Mouse (Mus musculus): ENCODE results near the gene Magi2. TPM values are rescaled to one million over a fixed set of nuclear protein-coding genes. Genes with fewer than 3 reads are reported as not detected.
"Not testable (repeated sequence)": the region's sequence is repeated elsewhere in the genome, so short reads cannot be mapped to it uniquely, and the experiment has no call there.

Gene Magi2
- polyA plus RNA-seq, 1 experiment from 2014 or later, result 3.2 TPM

- Histone ChIP-seq H3K27me3 (replicated peaks; ENCODE audit: control insufficient read depth, insufficient read depth, low read length) (no peaks in the 10 kb centered on the region), H3K27ac (ENCODE audit: low read depth) (no peak overlapping the region), H3K4me2 (ENCODE audit: low read length) (no peak overlapping the region), H3K36me3 (ENCODE audit: control insufficient read depth, insufficient read depth, low read length) (no peaks in the 10 kb centered on the region), H3K9ac (ENCODE audit: low read length) (no peak overlapping the region), H3K4me3 (ENCODE audit: low read depth, low read length) (no peak overlapping the region), H3K9me3 (ENCODE audit: control insufficient read depth, low read length) (no peaks in the 10 kb centered on the region), H3K4me1 (replicated peaks; ENCODE audit: control insufficient read depth, insufficient read depth, low read length) (no peaks in the 10 kb centered on the region)
- 87% methylated on average over 1 of the region's 1 CpGs for WGBS
- DNase-seq (ENCODE audit: low spot score) (no peak), ATAC-seq (replicated peaks; ENCODE audit: low FRiP score, low TSS enrichment, low read depth) (no peak)
Measured at GRCm38 (mm10) chr5:19368175-19368574, 141.3 kb downstream of the Magi2 start.

DNA sequence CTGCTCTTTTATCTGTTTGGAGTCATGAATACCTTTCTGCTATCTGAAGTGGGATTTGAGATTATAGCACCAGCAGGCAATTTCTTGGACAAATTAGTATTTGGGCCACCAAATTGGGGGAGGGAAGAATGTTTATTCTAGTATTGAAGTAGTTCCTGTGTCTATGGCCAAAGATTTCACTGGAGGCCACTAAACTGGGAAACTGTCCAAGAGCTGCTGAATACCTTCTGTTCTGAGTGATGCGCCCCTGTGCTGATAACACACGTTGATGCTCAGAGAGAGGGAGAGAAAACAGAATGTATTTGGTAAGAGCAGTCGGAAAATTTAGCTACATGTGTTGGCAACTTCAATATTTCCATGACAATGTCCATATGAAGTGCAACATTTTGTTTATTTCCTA, 169.0 kb downstream of the Magi2 start:
- 73% methylated on average over 3 of the region's 3 CpGs for WGBS
- H3K27ac ChIP-seq (ENCODE audit: low read depth), result no peak overlapping the region
- DNase-seq (ENCODE audit: low spot score), result no peak
- no peak overlapping the region for H3K9ac ChIP-seq (ENCODE audit: low read length)
- H3K27me3 ChIP-seq (replicated peaks; ENCODE audit: control insufficient read depth, insufficient read depth, low read length), result no peaks in the 10 kb centered on the region
- no peak for ATAC-seq (replicated peaks; ENCODE audit: low FRiP score, low TSS enrichment, low read depth)
- H3K36me3 ChIP-seq (ENCODE audit: control insufficient read depth, insufficient read depth, low read length), result no peaks in the 10 kb centered on the region
- H3K9me3 ChIP-seq (ENCODE audit: control insufficient read depth, low read length), result no peaks in the 10 kb centered on the region
- no peak overlapping the region for H3K4me3 ChIP-seq (ENCODE audit: low read depth, low read length)
- H3K4me1 ChIP-seq (replicated peaks; ENCODE audit: control insufficient read depth, insufficient read depth, low read length), result no peaks in the 10 kb centered on the region
- no peak overlapping the region for H3K4me2 ChIP-seq (ENCODE audit: low read length)

- Histone ChIP-seq H3K27ac (ENCODE audit: low read depth) (no peak overlapping the region), H3K4me3 (ENCODE audit: low read depth, low read length) (no peak overlapping the region), H3K9me3 (ENCODE audit: control insufficient read depth, low read length) (no peaks in the 10 kb centered on the region), H3K9ac (ENCODE audit: low read length) (no peak overlapping the region), H3K36me3 (ENCODE audit: control insufficient read depth, insufficient read depth, low read length) (no peaks in the 10 kb centered on the region), H3K4me2 (ENCODE audit: low read length) (no peak overlapping the region), H3K27me3 (replicated peaks; ENCODE audit: control insufficient read depth, insufficient read depth, low read length) (no peaks in the 10 kb centered on the region), H3K4me1 (replicated peaks; ENCODE audit: control insufficient read depth, insufficient read depth, low read length) (no peaks in the 10 kb centered on the region)
- ATAC-seq (replicated peaks; ENCODE audit: low FRiP score, low TSS enrichment, low read depth) (no peak), DNase-seq (ENCODE audit: low spot score) (no peak)
- WGBS, result 87% methylated on average over 4 of the region's 4 CpGs
Measured at GRCm38 (mm10) chr5:19400299-19400698, 173.5 kb downstream of the Magi2 start.

GRCm38 (mm10) chr5:19400738-19401408, 174.0 kb downstream of the Magi2 start:
- Histone ChIP-seq H3K27me3 (replicated peaks; ENCODE audit: control insufficient read depth, insufficient read depth, low read length) (no peaks in the 10 kb centered on the region), H3K4me3 (ENCODE audit: low read depth, low read length) (no peak overlapping the region), H3K4me1 (replicated peaks; ENCODE audit: control insufficient read depth, insufficient read depth, low read length) (no peaks in the 10 kb centered on the region), H3K36me3 (ENCODE audit: control insufficient read depth, insufficient read depth, low read length) (no peaks in the 10 kb centered on the region), H3K27ac (ENCODE audit: low read depth) (no peak overlapping the region), H3K9me3 (ENCODE audit: control insufficient read depth, low read length) (no peaks in the 10 kb centered on the region), H3K4me2 (ENCODE audit: low read length) (no peak overlapping the region), H3K9ac (ENCODE audit: low read length) (no peak overlapping the region)
- DNase-seq (ENCODE audit: low spot score) (no peak), ATAC-seq (replicated peaks; ENCODE audit: low FRiP score, low TSS enrichment, low read depth) (no peak)
- 46% methylated on average over 5 of the region's 5 CpGs for WGBS

DNA sequence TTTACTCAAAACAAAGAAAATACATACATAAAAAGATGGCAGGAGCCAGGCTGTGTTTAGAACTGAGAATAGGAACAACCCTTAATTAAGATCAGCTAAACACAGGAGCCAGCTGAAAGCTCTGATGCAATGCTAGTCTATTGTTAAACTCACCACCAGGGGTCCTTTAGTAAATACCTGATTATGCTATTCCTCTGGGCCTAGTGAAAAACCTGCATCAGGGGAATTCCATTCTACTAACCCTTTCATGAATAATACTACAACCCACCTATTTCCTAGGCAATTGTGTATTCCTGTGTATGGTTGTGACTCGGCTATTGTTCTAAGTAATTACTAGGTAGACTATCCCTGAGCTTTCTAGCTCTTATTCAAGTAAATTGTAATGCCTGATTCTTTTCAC, 177.4 kb downstream of the Magi2 start:
- not testable (repeated sequence) for H3K27ac ChIP-seq (ENCODE audit: low read depth); H3K36me3 ChIP-seq (ENCODE audit: control insufficient read depth, insufficient read depth, low read length); H3K9me3 ChIP-seq (ENCODE audit: control insufficient read depth, low read length); H3K9ac ChIP-seq (ENCODE audit: low read length); DNase-seq (ENCODE audit: low spot score); H3K4me3 ChIP-seq (ENCODE audit: low read depth, low read length); H3K27me3 ChIP-seq (replicated peaks; ENCODE audit: control insufficient read depth, insufficient read depth, low read length); H3K4me2 ChIP-seq (ENCODE audit: low read length); H3K4me1 ChIP-seq (replicated peaks; ENCODE audit: control insufficient read depth, insufficient read depth, low read length); ATAC-seq (replicated peaks; ENCODE audit: low FRiP score, low TSS enrichment, low read depth)
- 94% methylated on average over 1 of the region's 1 CpGs for WGBS

DNA sequence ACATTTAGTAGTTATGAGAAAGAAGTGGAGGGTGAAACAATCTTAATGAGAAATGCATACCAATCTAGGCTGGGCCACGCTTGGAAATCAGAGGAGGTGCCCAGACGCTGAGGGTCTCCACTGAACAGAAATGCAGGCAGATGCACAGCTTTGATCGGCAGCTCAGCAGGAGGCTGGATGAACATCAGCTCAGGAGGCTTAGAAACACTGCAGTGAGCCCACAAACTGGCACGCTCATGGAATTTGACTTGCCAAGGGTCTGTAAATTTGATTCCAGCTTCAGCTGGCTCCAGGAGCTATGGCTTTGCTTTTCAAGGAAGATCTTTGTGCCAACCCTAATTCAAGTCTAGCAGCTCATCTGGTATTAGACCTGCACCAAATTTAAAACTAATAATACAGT, 187.7 kb downstream of the Magi2 start:
- Histone ChIP-seq H3K4me3 (ENCODE audit: low read depth, low read length) (no peak overlapping the region), H3K36me3 (ENCODE audit: control insufficient read depth, insufficient read depth, low read length) (no peaks in the 10 kb centered on the region), H3K9me3 (ENCODE audit: control insufficient read depth, low read length) (no peaks in the 10 kb centered on the region), H3K27me3 (replicated peaks; ENCODE audit: control insufficient read depth, insufficient read depth, low read length) (no peaks in the 10 kb centered on the region), H3K4me1 (replicated peaks; ENCODE audit: control insufficient read depth, insufficient read depth, low read length) (no peaks in the 10 kb centered on the region), H3K27ac (ENCODE audit: low read depth) (no peak overlapping the region), H3K4me2 (ENCODE audit: low read length) (no peak overlapping the region), H3K9ac (ENCODE audit: low read length) (no peak overlapping the region)
- no peak for DNase-seq (ENCODE audit: low spot score)
- ATAC-seq (replicated peaks; ENCODE audit: low FRiP score, low TSS enrichment, low read depth), result no peak
- 62% methylated on average over 4 of the region's 4 CpGs for WGBS

DNA sequence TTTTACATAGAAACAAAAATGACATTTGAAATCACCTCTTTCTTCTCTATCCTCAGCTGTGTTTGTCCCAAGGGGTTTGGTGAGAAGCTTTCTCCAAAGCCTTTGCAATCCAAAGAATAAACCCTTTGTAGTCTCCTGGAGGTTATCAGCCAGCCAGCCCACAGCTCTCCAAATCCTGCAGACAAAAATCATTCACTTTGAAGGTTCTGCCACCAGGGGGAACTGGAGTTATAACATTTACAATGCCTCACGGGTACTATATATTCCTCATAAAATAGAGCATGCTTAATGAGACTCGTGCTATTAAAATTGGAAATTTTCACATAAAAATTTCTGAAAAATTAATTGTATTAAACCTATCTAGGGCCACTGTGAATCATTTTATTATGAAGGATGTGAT, 202.5 kb downstream of the Magi2 start:
- Histone ChIP-seq H3K36me3 (ENCODE audit: control insufficient read depth, insufficient read depth, low read length) (no peaks in the 10 kb centered on the region), H3K9ac (ENCODE audit: low read length) (no peak overlapping the region), H3K4me3 (ENCODE audit: low read depth, low read length) (no peak overlapping the region), H3K27me3 (replicated peaks; ENCODE audit: control insufficient read depth, insufficient read depth, low read length) (no peaks in the 10 kb centered on the region), H3K4me2 (ENCODE audit: low read length) (no peak overlapping the region), H3K4me1 (replicated peaks; ENCODE audit: control insufficient read depth, insufficient read depth, low read length) (no peaks in the 10 kb centered on the region), H3K27ac (ENCODE audit: low read depth) (no peak overlapping the region), H3K9me3 (ENCODE audit: control insufficient read depth, low read length) (no peaks in the 10 kb centered on the region)
- 28% methylated on average over 2 of the region's 2 CpGs for WGBS
- ATAC-seq (replicated peaks; ENCODE audit: low FRiP score, low TSS enrichment, low read depth) (no peak), DNase-seq (ENCODE audit: low spot score) (no peak)

DNA sequence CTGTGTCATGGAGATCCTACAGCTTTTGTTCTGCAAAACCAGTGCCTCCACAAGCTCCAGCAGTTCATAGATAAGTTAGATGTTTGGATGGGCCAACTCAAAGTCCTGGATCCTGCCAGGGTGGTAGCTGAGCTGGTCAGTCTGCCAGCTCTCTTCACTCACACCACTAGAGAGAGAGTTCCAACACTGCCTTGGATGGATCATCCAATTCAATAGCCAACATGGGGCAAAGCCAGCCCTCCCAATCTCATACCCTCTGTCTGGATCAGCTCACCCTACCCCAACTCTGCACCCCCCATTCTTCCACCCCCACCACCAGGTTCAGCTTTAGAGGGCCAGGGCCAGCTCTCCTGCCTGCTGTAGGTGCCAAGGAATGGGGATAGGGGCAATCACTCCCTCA, 235.7 kb downstream of the Magi2 start:
- DNase-seq (ENCODE audit: low spot score) (no peak), ATAC-seq (replicated peaks; ENCODE audit: low FRiP score, low TSS enrichment, low read depth) (no peak)
- H3K9ac ChIP-seq (ENCODE audit: low read length), result no peak overlapping the region
- no peak overlapping the region for H3K4me2 ChIP-seq (ENCODE audit: low read length)
- no peaks in the 10 kb centered on the region for H3K36me3 ChIP-seq (ENCODE audit: control insufficient read depth, insufficient read depth, low read length)
- no peak overlapping the region for H3K27ac ChIP-seq (ENCODE audit: low read depth)
- H3K4me1 ChIP-seq (replicated peaks; ENCODE audit: control insufficient read depth, insufficient read depth, low read length), result no peaks in the 10 kb centered on the region
- no peaks in the 10 kb centered on the region for H3K27me3 ChIP-seq (replicated peaks; ENCODE audit: control insufficient read depth, insufficient read depth, low read length)
- no peak overlapping the region for H3K4me3 ChIP-seq (ENCODE audit: low read depth, low read length)
- H3K9me3 ChIP-seq (ENCODE audit: control insufficient read depth, low read length), result no peaks in the 10 kb centered on the region

GRCm38 (mm10) chr5:19465383-19465782, 238.5 kb downstream of the Magi2 start:
- no peaks in the 10 kb centered on the region for H3K36me3 ChIP-seq (ENCODE audit: control insufficient read depth, insufficient read depth, low read length)
- H3K9ac ChIP-seq (ENCODE audit: low read length), result no peak overlapping the region
- H3K4me3 ChIP-seq (ENCODE audit: low read depth, low read length), result no peak overlapping the region
- no peak for DNase-seq (ENCODE audit: low spot score)
- no peaks in the 10 kb centered on the region for H3K4me1 ChIP-seq (replicated peaks; ENCODE audit: control insufficient read depth, insufficient read depth, low read length)
- H3K4me2 ChIP-seq (ENCODE audit: low read length), result no peak overlapping the region
- 52% methylated on average over 2 of the region's 2 CpGs for WGBS
- H3K27me3 ChIP-seq (replicated peaks; ENCODE audit: control insufficient read depth, insufficient read depth, low read length), result no peaks in the 10 kb centered on the region
- no peak overlapping the region for H3K27ac ChIP-seq (ENCODE audit: low read depth)
- ATAC-seq (replicated peaks; ENCODE audit: low FRiP score, low TSS enrichment, low read depth), result no peak
- no peaks in the 10 kb centered on the region for H3K9me3 ChIP-seq (ENCODE audit: control insufficient read depth, low read length)
